Mouse (Mus musculus) adrenal gland, adult 10 weeks (tissue): ENCODE data around the gene Tmem158. TPM values are rescaled to one million over a fixed set of nuclear protein-coding genes. Genes with fewer than 3 reads are reported as not detected.

Source experiments
- polyA plus RNA-seq: library from polyadenylated mRNA; stranded (reverse); fragments of 350-450 nt; fragmentation: Illumina TruSeq; extraction: RNeasy Lipid Tissue Mini Kit (QIAGEN cat#74804); gene quantifications from one replicate; pipeline ENCODE4 v1.2.3, GENCODE M21; 2014; ENCODE audit warnings: low read depth, low replicate concordance

The Tmem158 gene
- polyA plus RNA-seq: 13.2 TPM

GRCm38 (mm10) chr9:123260611-123261021, at the start of gene Tmem158:
TSS of gene Tmem158 (minus strand) at chr9:123260764.

GRCm38 (mm10) chr9:123215621-123216440, 44.7 kb downstream of the Tmem158 start, which contains the start of gene Cdcp1:
TSS of gene Cdcp1 (minus strand) at chr9:123216038.

Other genes starting within 250 kb of the Tmem158 start
- 15.1 TPM for gene Tmem42, start 239.4 kb downstream of the Tmem158 start, polyA plus RNA-seq
- not detected for gene Tgm4, start 226.0 kb downstream of the Tmem158 start, polyA plus RNA-seq
- 50.1 TPM for gene Zdhhc3, start 147.6 kb downstream of the Tmem158 start, polyA plus RNA-seq
- 9.0 TPM for gene Exosc7, start 147.5 kb downstream of the Tmem158 start, polyA plus RNA-seq
- gene Clec3b, start 109.8 kb downstream of the Tmem158 start, polyA plus RNA-seq: not detected
- gene Cdcp1, start 44.7 kb downstream of the Tmem158 start, polyA plus RNA-seq: 0.17 TPM
- 36.7 TPM for gene Lars2, start 106.2 kb upstream of the Tmem158 start, polyA plus RNA-seq
- gene Limd1, start 217.9 kb upstream of the Tmem158 start, polyA plus RNA-seq: 16.2 TPM